Mouse (Mus musculus): Measurements from ENCODE around the gene Tm9sf1. TPM values are rescaled to one million over a fixed set of nuclear protein-coding genes. Genes with fewer than 3 reads are reported as not detected.

The Tm9sf1 gene
- polyA plus RNA-seq, 1 experiment, result 22.7 TPM

GRCm38 (mm10) chr14:55658011-55658410 is 14.4 kb upstream of the Tm9sf1 start:
- peaks cover 12% of the 10 kb centered on the region for H3K36me3 ChIP-seq (ENCODE audit: control insufficient read depth, insufficient read depth, low read length, poor library complexity, severe bottlenecking)
- no peak overlapping the region for H3K27ac ChIP-seq (ENCODE audit: insufficient read depth, low read length)
- no peaks in the 10 kb centered on the region for H3K4me1 ChIP-seq (ENCODE audit: control insufficient read depth, insufficient read depth, low read length)
- no peak overlapping the region for H3K9ac ChIP-seq (ENCODE audit: low read depth, poor library complexity, severe bottlenecking)
- no peaks in the 10 kb centered on the region for H3K27me3 ChIP-seq (ENCODE audit: control insufficient read depth, insufficient read depth, low read length, poor library complexity, severe bottlenecking)
- H3K9me3 ChIP-seq (replicated peaks; ENCODE audit: control insufficient read depth, insufficient read depth, low read length, poor library complexity, severe bottlenecking), result no peaks in the 10 kb centered on the region
- H3K4me3 ChIP-seq (ENCODE audit: low read depth, low read length), result no peak overlapping the region
- no peak for TF ChIP-seq CTCF (IDR thresholded peaks at IDR 0.05; ENCODE audit: low read depth, low read length)
- no peak for TF ChIP-seq POLR2A (IDR thresholded peaks at IDR 0.05; ENCODE audit: insufficient read depth, low read length)
- no peak for TF ChIP-seq EP300 (IDR thresholded peaks at IDR 0.05; ENCODE audit: insufficient read depth, low read depth, low read length)

GRCm38 (mm10) chr14:55656935-55657334 is 13.3 kb upstream of the Tm9sf1 start:
- TF ChIP-seq EP300 (IDR thresholded peaks at IDR 0.05; ENCODE audit: insufficient read depth, low read depth, low read length), result no peak
- TF ChIP-seq CTCF (IDR thresholded peaks at IDR 0.05; ENCODE audit: low read depth, low read length), result no peak
- TF ChIP-seq POLR2A (IDR thresholded peaks at IDR 0.05; ENCODE audit: insufficient read depth, low read length), result no peak
- H3K36me3 ChIP-seq (ENCODE audit: control insufficient read depth, insufficient read depth, low read length, poor library complexity, severe bottlenecking), result peaks cover 8% of the 10 kb centered on the region
- H3K27me3 ChIP-seq (ENCODE audit: control insufficient read depth, insufficient read depth, low read length, poor library complexity, severe bottlenecking), result no peaks in the 10 kb centered on the region
- no peak overlapping the region for H3K27ac ChIP-seq (ENCODE audit: insufficient read depth, low read length)
- no peak overlapping the region for H3K9ac ChIP-seq (ENCODE audit: low read depth, poor library complexity, severe bottlenecking)
- no peaks in the 10 kb centered on the region for H3K4me1 ChIP-seq (ENCODE audit: control insufficient read depth, insufficient read depth, low read length)
- H3K9me3 ChIP-seq (replicated peaks; ENCODE audit: control insufficient read depth, insufficient read depth, low read length, poor library complexity, severe bottlenecking), result no peaks in the 10 kb centered on the region
- H3K4me3 ChIP-seq (ENCODE audit: low read depth, low read length), result no peak overlapping the region

- H3K27ac ChIP-seq (ENCODE audit: insufficient read depth, low read length), result no peak overlapping the region
- H3K9me3 ChIP-seq (replicated peaks; ENCODE audit: control insufficient read depth, insufficient read depth, low read length, poor library complexity, severe bottlenecking), result no peaks in the 10 kb centered on the region
- no peaks in the 10 kb centered on the region for H3K36me3 ChIP-seq (ENCODE audit: control insufficient read depth, insufficient read depth, low read length, poor library complexity, severe bottlenecking)
- TF ChIP-seq CTCF (IDR thresholded peaks at IDR 0.05; ENCODE audit: low read depth, low read length), result no peak
- TF ChIP-seq EP300 (IDR thresholded peaks at IDR 0.05; ENCODE audit: insufficient read depth, low read depth, low read length), result no peak
- H3K9ac ChIP-seq (ENCODE audit: low read depth, poor library complexity, severe bottlenecking), result no peak overlapping the region
- H3K27me3 ChIP-seq (ENCODE audit: control insufficient read depth, insufficient read depth, low read length, poor library complexity, severe bottlenecking), result no peaks in the 10 kb centered on the region
- no peak overlapping the region for H3K4me3 ChIP-seq (ENCODE audit: low read depth, low read length)
- no peaks in the 10 kb centered on the region for H3K4me1 ChIP-seq (ENCODE audit: control insufficient read depth, insufficient read depth, low read length)
Measured at GRCm38 (mm10) chr14:55651528-55651927, 7.9 kb upstream of the Tm9sf1 start.

- H3K9me3 ChIP-seq (replicated peaks; ENCODE audit: control insufficient read depth, insufficient read depth, low read length, poor library complexity, severe bottlenecking), result no peaks in the 10 kb centered on the region
- no peaks in the 10 kb centered on the region for H3K27me3 ChIP-seq (ENCODE audit: control insufficient read depth, insufficient read depth, low read length, poor library complexity, severe bottlenecking)
- TF ChIP-seq CTCF (IDR thresholded peaks at IDR 0.05; ENCODE audit: low read depth, low read length) (no peak), POLR2A (IDR thresholded peaks at IDR 0.05; ENCODE audit: insufficient read depth, low read length) (no peak), EP300 (IDR thresholded peaks at IDR 0.05; ENCODE audit: insufficient read depth, low read depth, low read length) (no peak)
- H3K27ac ChIP-seq (ENCODE audit: insufficient read depth, low read length), result no peak within 1 kb of the TSS
- no peaks in the 10 kb centered on the region for H3K36me3 ChIP-seq (ENCODE audit: control insufficient read depth, insufficient read depth, low read length, poor library complexity, severe bottlenecking)
- H3K4me3 ChIP-seq (ENCODE audit: low read depth, low read length), result no peak within 1 kb of the TSS
- no peak within 1 kb of the TSS for H3K9ac ChIP-seq (ENCODE audit: low read depth, poor library complexity, severe bottlenecking)
- H3K4me1 ChIP-seq (ENCODE audit: control insufficient read depth, insufficient read depth, low read length), result no peaks in the 10 kb centered on the region
Measured at GRCm38 (mm10) chr14:55649884-55650283, 6.3 kb upstream of the Tm9sf1 start, which contains the start of gene Tssk4. Gene Tssk4 (plus strand): TSS chr14:55650184.

GRCm38 (mm10) chr14:55644261-55644888 is 769 bp upstream of the Tm9sf1 start:
- Histone ChIP-seq H3K27ac (ENCODE audit: insufficient read depth, low read length) (no peak overlapping the region), H3K27me3 (ENCODE audit: control insufficient read depth, insufficient read depth, low read length, poor library complexity, severe bottlenecking) (no peaks in the 10 kb centered on the region), H3K36me3 (ENCODE audit: control insufficient read depth, insufficient read depth, low read length, poor library complexity, severe bottlenecking) (peaks cover 3% of the 10 kb centered on the region), H3K4me3 (ENCODE audit: low read depth, low read length) (peak overlapping the region; percentile 84), H3K4me1 (ENCODE audit: control insufficient read depth, insufficient read depth, low read length) (peaks cover 2% of the 10 kb centered on the region), H3K9ac (ENCODE audit: low read depth, poor library complexity, severe bottlenecking) (peak overlapping the region; percentile 91), H3K9me3 (replicated peaks; ENCODE audit: control insufficient read depth, insufficient read depth, low read length, poor library complexity, severe bottlenecking) (no peaks in the 10 kb centered on the region)
- TF ChIP-seq POLR2A (IDR thresholded peaks at IDR 0.05; ENCODE audit: insufficient read depth, low read length) (no peak), EP300 (IDR thresholded peaks at IDR 0.05; ENCODE audit: insufficient read depth, low read depth, low read length) (no peak)

- Histone ChIP-seq H3K9ac (ENCODE audit: low read depth, poor library complexity, severe bottlenecking) (peak overlapping the region; percentile 91), H3K4me3 (ENCODE audit: low read depth, low read length) (peak overlapping the region; percentile 84), H3K27me3 (ENCODE audit: control insufficient read depth, insufficient read depth, low read length, poor library complexity, severe bottlenecking) (no peaks in the 10 kb centered on the region), H3K4me1 (ENCODE audit: control insufficient read depth, insufficient read depth, low read length) (peaks cover 2% of the 10 kb centered on the region), H3K36me3 (ENCODE audit: control insufficient read depth, insufficient read depth, low read length, poor library complexity, severe bottlenecking) (peaks cover 3% of the 10 kb centered on the region), H3K9me3 (replicated peaks; ENCODE audit: control insufficient read depth, insufficient read depth, low read length, poor library complexity, severe bottlenecking) (no peaks in the 10 kb centered on the region), H3K27ac (ENCODE audit: insufficient read depth, low read length) (no peak overlapping the region)
- TF ChIP-seq POLR2A (IDR thresholded peaks at IDR 0.05; ENCODE audit: insufficient read depth, low read length) (no peak), CTCF (IDR thresholded peaks at IDR 0.05; ENCODE audit: low read depth, low read length) (no peak), EP300 (IDR thresholded peaks at IDR 0.05; ENCODE audit: insufficient read depth, low read depth, low read length) (no peak)
Measured at GRCm38 (mm10) chr14:55642679-55643059, 937 bp downstream of the Tm9sf1 start.
